Mouse (Mus musculus): ENCODE measurements around the gene Ndufa13.

The Ndufa13 gene

DNA sequence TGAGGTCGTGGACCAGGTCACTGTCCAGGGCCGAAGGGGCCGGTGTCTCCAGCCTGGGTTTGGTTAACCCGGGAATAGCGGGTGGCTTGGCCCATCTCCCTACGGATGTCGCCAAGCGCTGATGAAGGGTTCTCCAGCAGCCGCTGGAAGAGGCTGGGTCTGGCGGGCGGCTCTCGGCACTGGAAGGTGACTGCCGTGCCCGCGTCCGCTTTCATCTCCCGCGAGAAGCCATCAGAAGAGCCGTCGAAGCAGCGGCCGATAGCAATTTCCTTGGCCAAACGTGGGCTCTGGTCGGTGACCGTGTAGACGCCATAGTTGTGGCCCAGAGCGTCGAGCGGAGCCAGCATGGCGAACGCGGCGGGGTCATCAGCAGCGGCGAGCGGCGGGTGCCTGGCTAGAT lies 21.5 kb downstream of the Ndufa13 start:
- DNase-seq (ENCODE audit: low read depth, low spot score) = no peak

DNA sequence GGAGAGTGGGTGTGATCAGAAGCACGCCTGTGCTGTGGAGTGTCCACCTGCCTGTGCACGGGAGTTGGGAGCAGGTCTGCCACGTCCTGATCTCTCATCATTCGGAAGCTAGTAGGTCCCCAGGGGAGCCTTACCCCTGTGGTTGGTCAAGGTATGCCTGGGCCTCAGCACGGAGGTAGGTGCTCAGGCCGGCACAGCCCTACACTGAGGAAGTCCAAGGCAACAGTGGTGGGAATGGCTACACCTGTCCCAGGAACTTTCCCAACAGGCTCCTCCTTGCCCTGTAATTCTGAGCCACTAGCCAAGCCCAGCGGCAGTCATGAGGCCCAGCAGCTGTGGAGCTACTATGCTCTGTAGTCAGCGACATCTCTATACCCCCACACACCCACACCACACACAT lies 22.7 kb downstream of the Ndufa13 start:
- DNase-seq (ENCODE audit: low read depth, low spot score) = no peak

GRCm38 (mm10) chr8:69877992-69878391 lies 24.4 kb downstream of the Ndufa13 start:
- no peak for DNase-seq (ENCODE audit: low read depth, low spot score)

DNA sequence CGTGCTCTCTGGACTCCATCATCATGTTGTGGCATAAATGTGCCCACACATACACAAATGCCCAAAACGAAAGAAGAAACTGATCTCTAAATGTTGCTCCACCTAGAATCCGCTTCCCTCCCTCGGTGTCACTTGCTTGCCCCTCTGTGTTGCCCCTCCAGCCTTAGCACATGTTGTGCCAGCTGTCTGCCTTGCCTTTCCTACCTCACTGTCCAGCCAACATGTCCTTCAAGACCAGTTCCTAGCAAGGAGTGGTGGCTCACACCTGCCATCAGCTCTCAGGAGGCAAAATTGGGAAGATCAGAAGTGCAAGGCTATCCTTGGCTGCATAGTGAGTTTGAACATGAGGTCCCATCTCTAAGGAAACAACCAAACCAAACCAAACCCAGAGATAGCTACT lies 25.0 kb downstream of the Ndufa13 start:
- DNase-seq (ENCODE audit: low read depth, low spot score) = no peak

DNA sequence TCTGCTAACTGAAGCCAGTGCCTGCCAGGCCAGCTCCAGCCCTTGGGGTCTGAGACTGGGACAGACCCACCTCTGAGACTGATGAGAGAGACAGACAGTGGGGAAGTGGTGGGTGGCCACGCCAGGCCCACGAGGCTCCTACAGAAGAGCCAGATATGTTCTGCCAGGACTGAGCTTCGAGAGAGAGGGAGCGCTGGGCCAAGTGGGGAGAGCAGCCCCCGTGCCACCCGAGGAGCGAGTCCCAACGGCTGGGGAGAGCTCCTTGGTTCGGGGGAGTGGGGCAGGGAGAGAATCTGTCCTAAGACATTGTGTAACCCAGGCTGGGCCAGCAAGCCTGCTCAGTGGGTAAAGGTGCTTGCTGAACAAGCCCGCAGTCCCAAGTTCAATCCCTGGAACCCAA lies 25.4 kb downstream of the Ndufa13 start:
- no peak for DNase-seq (ENCODE audit: low read depth, low spot score)

DNA sequence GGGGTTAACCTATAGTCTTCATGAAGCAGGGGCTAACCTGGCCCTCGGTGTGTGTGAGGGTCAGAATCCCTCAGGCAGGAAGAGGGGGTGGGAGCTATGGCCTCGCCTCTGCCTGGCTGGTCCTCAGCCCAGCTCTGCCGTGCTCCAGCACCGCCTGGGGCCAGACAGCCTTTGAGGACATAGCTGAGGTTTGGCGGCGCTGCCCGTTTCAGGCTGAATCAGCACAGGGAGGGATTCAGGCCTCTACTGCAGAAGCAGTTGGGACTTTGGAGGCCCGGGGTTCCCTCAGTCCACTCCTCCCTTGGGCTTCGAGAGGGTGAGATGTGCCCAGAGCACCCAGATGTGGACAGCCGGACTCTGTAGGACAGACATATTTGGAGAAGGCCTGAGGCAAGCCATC lies 26.3 kb downstream of the Ndufa13 start:
- DNase-seq (ENCODE audit: low read depth, low spot score) = no peak

- no peak for DNase-seq (ENCODE audit: low read depth, low spot score)
These were observed 27.7 kb downstream of the Ndufa13 start for GRCm38 (mm10) chr8:69874654-69875053.

GRCm38 (mm10) chr8:69874155-69874554 lies 28.2 kb downstream of the Ndufa13 start:
- DNase-seq (ENCODE audit: low read depth, low spot score) = peak; percentile 68

GRCm38 (mm10) chr8:69870907-69871306 lies 31.5 kb downstream of the Ndufa13 start:
- no peak for DNase-seq (ENCODE audit: low read depth, low spot score)

DNA sequence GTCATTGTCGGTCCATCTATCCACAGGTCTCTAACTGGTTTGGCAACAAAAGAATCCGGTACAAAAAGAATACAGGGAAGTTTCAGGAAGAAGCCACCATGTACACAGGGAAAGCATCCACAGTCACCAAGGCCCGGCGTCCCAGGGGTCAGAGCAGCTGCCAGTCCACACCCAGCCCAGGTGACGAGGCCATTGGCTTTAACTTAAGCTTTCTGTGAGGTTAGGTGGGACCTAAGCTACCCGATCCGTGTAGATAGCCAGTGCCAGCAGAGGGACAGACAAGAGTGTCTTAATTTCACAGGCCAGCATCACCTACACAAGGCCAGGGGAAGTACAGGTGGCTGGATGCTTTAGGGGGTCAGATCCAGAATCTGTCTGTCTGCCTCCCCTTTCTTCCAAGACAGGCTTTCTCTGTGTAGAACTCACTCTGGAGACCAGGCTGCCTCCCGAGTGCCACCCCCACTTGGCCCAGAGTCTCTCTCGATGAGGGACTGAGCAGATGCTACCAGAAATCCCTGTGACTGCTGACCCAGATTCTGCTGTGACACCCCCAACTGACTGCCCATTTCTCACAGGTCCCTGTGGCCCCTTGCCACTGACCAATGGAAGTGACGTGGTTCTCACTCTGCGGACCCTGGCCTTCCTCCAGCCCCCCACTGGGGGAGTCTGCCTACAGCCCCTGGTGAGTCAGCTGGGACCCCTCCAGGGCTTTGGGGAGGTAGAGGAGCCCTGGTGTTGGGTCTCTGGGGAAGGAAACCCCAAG lies 32.2 kb downstream of the Ndufa13 start:
- DNase-seq (ENCODE audit: low read depth, low spot score) = no peak

DNA sequence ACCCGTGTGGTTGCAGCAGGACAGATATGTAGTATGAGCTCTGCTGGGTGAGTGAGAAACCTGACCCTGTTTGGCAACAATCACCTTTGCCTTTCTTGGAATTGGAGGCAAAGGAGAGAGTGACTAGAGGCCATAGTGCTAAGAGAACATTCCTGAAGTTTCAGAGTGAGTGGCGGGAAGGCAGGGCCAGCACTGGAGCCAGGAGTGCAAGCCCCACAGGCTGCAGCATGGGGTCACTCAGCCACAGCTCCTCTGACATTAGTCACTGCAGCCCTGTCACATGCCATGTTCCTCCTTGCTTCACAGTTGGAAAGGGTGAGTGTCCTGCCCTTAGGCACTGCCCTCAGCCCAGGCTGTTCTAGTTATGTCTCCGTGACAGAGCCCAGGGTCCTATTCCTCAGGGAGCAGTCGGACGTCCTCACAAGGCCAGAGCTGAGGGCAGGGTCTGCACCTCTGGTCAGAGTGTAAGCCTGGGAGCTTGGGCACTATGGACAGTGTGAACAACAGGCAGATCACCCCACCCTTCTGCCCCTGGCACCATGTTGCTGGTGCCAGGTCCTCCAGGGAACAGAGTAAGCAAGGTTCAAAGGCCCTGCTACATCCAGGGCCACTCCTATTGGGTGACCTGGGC lies 34.5 kb downstream of the Ndufa13 start:
- DNase-seq (ENCODE audit: low read depth, low spot score) = no peak

GRCm38 (mm10) chr8:69864180-69864579 lies 38.2 kb downstream of the Ndufa13 start:
- DNase-seq (ENCODE audit: low read depth, low spot score) = no peak

GRCm38 (mm10) chr8:69863387-69864020 lies 38.9 kb downstream of the Ndufa13 start:
- DNase-seq (ENCODE audit: low read depth, low spot score) = no peak

DNA sequence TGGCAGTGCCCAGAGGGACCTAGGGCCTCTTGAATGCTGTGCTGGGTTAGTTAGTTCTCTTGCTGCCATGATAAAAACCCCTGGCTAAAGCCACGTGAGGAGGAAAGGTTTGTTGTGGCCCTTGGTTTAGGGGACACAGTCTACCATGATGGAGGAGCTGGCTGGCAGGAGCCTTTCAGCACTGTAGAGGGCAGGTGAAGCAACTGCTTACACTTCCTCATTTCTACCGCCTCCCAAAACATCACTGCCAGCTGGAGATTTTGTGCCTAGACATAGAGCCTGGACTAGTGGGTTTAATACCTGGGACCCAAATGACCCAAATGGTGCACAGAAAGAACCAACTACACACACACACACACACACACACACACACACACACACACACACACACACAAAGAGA lies 41.1 kb downstream of the Ndufa13 start:
- no peak for DNase-seq (ENCODE audit: low read depth, low spot score)

GRCm38 (mm10) chr8:69860807-69861206 lies 41.6 kb downstream of the Ndufa13 start:
- DNase-seq (ENCODE audit: low read depth, low spot score) = no peak

DNA sequence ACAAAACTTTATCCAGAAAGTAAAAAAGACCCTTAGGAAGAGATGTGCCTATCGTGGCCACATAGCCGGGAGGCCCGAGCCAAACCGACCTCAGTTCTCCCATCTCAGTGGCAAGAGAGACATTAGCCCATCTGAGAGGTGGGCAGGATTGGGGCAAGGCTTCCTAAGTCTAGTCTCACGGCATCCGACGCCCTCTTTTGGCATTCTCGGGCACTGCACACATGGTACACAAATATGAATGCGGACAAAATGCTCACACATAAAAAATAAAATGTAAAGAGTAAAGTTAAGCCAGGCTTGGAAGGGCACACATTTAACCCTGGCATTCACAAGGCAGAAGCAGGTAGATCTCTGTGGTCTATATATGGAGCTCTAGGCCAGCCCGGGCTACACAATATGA lies 48.5 kb downstream of the Ndufa13 start:
- DNase-seq (ENCODE audit: low read depth, low spot score) = no peak

GRCm38 (mm10) chr8:69850926-69851506 lies 51.3 kb downstream of the Ndufa13 start:
- DNase-seq (ENCODE audit: low read depth, low spot score) = no peak

DNA sequence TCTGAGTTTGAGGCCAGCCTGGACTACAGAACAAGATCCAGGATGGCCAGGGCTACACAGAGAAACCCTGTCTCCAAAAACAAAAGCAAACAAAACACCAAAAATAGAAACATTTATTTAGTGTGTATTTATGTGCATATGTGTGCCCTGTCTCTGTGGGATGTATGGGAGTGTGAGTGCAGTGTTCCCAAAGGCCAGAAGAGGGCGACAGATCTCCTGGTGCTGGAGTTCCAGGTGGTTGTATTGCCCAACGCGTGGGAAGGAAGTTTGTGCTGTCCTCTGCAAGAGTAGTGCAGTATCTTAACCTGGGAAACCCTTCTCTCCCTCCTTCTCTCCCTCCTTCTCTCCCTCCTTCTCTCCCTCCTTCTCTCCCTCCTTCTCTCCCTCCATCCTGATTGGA lies 52.5 kb downstream of the Ndufa13 start:
- DNase-seq (ENCODE audit: low read depth, low spot score) = no peak

- DNase-seq (ENCODE audit: low read depth, low spot score) = no peak
These were observed 53.4 kb downstream of the Ndufa13 start for GRCm38 (mm10) chr8:69848951-69849350.

- no peak for DNase-seq (ENCODE audit: low read depth, low spot score)
These were observed 54.9 kb downstream of the Ndufa13 start for GRCm38 (mm10) chr8:69847167-69848065.
